Mouse (Mus musculus) urinary bladder, postnatal 25 days (tissue): Measurements from ENCODE around the gene Bach2.

ENCODE experiments used
- DNase-seq: peaks from one replicate; pipeline ENCODE4 v3.0.0; 2022; ENCODE audit warnings: low spot score

Bach2 gene

DNA sequence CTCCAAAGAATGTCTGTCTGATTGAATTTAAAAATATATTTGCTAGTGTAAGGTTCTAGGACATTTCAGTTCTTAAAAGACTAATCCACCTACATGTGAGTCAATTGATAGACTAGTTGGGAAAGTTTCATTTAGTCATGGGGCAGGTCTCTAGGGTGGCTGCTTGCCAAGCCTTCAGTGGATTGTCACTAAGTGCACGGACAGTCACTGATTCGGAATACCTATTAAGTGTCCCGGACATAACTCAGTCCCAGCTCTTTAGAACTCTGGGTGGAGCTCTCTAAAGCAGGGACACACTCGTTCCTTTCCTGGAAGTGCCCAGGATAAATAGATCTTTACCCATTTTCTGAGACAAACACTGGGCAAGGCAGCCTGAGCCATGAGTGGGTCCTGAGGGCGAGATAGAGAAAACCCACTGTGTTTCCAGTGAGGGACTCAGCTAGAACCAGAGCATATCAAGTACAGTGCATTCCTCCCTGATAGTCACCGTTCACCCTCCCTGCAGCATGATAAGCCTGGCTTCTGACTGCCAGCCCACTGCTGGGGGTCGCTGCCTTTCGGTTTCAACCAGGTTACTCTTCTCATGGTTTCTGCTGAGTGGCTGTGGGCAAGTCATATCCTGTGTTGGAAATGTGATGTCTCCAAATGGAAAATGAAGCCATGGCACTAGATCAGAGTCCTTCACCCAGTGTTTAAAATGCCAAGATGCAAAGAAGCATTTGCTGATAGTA is 92.1 kb downstream of the Bach2 start:
- no peak for DNase-seq

DNA sequence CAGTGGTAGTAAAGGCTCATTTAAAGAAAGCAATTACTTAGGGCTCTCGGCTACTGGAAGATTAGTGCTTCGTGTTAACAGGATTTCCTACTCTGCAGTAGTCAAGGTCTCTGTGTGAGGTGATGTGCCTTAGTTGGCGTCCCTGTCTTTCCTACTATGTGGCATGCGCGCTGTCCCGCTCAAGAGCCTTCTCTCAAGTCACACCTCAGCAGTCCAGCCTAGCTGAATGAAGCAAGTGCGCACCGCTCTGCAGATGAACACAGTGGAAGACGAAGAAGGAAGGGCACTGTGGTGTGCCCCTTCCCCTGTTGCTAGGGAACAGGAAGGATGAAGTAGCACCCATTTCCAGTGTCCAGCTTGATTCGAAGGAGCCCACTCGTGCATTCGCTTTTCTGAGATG is 93.4 kb downstream of the Bach2 start:
- no peak for DNase-seq

DNA sequence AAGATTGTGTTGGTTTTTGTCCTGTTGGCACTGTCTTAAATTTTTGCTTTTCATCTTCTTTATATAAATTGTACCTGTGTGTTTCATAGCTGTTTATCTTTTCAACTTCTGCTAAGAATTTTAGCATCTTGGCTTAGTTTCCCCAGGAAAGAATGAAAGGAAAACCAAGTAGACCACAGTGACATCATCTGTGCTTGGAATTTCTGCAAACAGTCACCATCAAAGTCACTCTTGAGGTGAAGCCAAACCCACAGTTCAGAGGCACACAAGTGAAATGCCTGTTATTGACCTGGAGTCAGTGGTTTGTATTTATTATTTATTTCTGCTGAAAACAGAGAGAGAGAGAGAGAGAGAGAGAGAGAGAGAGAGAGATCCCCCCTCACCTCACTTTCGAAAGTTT is 95.5 kb downstream of the Bach2 start:
- DNase-seq: no peak

GRCm38 (mm10) chr4:32334765-32335164 is 96.2 kb downstream of the Bach2 start:
- no peak for DNase-seq

DNA sequence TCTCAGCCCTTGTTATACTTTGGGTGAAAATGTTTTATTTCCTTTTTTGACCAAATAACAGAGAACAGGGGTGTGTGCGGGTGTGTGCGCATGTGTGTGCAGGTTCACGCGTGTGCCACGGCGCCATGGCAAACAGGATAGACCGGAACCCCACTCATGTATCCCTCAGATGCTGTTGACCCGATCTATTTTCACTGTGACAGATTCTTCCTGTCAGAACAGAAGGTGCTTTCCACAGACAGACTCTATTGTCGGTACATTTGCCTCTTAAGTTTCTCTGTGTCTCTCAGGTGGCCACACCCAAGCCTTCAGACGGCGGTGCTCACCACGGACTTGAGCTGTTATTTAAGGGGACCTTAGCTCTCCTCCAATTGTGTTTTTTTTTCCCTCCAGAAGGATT is 97.1 kb downstream of the Bach2 start:
- DNase-seq: no peak

DNA sequence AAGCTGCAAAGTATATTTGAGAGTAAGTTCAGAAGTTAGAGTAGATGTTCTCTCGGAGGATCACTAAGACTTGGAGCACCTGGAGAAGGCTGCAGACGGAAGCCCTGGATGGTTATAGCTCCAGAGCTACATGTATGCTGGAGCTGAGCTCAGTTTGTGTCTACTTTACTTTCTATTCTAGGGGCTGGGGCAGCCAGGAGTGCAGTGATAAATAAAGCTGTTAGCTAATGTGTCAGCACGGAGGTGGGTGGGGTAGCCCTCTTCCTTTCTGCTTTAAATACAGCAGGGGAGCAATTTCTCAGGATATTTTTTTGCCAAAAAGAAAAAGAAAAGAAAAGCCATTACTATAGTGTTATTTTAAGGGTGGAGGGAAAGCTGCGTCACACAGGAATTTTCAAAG is 98.0 kb downstream of the Bach2 start:
- DNase-seq: no peak

DNA sequence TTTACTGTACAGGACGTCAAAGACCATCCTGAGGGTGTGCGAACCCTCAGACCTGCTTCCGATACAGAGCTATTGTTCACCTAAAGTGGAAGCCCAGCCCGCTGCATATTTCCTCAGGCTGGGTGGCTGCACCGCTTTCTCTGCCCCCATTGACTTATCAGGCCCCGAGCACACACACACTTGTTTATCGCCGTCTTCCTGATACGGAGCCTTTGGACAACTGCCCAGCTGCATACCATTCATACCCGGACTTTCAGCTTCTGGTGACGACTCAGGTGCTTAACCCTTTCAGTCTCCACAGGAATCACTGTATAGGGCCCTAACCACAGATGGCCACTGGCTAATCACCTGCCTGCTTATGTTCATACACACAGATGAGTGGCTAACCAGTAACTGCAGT is 99.0 kb downstream of the Bach2 start:
- peak; percentile 51 for DNase-seq

GRCm38 (mm10) chr4:32338451-32338850 is 99.8 kb downstream of the Bach2 start:
- DNase-seq: no peak

- no peak for DNase-seq
Measured at GRCm38 (mm10) chr4:32340844-32341243, 102.2 kb downstream of the Bach2 start.

DNA sequence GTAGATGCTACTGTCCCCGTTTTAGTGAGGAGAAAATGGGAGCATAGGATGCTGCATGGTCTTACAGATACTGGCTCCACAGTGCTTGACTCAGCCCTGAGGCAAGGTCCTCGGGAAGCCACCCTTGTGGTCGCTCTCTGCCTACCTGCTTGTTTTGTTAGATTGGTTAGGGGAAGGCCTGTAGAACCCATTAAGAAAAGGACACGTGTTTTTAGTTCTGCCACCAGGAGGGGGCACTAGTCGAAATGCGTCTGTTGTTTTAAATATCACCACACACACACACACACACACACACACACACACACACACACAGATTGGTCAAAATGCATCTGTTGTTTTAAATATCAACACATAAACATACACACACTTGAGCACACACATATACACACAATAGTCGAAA is 103.7 kb downstream of the Bach2 start:
- no peak for DNase-seq

DNA sequence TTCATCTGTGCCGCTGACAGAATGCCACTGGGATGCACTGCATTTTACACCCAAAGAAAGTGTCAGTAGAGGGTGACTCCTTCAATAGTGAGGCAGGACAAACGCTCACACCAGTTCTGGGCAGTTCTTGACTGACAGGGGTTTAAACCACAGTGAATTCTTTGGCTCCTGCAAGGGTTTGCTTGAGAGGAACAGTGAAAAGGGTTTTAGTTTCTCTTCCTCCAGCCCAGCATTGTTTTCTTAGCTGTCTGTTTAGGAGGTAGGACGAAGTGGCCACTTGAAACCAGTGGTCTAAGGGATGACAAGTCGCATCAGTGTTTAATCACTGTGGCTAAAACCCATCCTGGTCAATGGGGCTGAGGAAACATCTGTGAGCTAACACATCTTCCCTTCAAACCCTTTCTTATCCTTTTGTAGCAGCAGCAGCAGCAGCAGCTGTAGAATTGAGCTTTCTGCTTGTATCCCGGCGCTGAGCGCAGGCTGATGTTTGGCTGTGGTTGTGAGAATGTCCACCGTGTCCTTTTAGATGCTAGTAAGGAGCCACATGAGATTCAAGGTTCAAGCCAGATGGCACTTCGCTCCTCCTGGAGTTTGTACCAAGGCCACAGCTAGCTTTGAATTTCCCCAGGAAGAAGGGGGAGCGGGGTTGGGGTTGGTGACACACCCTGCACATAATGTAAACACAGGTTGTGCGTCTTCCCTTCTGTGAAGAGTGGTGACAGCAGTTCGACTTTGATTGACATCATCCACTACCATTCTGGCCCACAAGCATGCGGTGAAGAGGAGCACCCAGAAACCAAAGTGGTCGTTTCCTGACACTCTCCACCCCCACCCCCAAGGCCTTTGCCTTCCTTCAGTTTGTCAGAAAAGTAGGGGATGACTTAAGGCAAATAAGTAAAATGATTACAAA is 104.9 kb downstream of the Bach2 start:
- no peak for DNase-seq

DNA sequence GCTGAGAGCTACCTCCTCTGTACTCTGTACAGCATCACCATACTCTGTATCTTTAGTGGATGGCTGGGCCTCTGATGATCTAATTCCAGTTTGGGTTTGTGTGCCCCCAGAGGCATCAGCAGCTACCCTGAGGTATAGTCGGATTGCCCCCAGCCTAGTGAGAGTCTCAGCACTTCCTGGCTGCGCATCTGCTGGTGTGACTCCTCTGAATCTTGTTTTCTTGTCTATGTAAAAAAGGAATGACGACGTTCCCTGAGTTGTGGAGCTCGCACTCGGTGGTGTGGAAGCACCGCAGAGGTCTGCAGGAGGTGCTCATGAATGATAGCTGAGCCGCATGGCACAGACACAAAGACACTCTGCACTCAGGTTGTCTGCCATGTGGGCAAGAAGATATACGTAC is 105.7 kb downstream of the Bach2 start:
- DNase-seq: no peak

- DNase-seq: no peak
Measured at GRCm38 (mm10) chr4:32347202-32347601, 108.6 kb downstream of the Bach2 start.

- DNase-seq: no peak
Measured at GRCm38 (mm10) chr4:32347711-32348110, 109.1 kb downstream of the Bach2 start.

DNA sequence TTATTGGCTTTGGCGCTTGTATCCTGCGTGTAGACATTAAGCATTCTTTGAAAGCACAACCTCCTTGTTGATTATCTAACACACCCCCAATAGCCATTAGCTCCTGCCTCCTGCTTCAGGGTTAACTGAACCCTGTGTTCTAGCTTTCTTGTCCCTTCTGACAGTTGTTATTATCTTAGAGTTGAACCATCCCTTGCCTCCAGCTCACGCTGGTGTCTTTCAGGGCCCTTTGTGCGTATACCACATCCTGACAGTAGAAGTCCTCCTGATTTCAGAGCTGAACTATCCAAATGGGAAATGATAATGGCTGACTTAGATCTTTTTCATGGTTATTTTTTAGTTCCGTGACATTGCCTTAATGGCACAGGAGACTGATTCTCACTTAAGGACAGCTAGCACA is 110.8 kb downstream of the Bach2 start:
- DNase-seq: no peak

DNA sequence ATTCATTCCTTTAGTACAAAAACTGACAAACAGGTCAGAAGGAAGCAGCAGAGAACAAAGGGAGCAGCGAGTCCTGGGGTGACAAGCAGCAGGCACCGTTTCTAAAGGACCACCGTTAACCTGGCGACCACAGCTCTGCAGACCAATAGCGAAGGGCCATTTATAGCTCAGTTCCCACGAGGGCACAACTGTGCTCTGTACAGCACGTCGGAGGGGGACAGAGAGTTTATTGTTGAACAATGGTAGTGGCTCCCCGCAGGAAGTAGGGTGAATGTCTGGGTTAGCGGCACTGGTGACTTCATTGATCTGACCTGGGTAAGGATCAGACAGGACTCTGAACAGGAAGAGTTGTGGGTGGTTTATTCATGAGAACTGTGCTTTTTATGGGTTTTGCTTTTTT is 112.6 kb downstream of the Bach2 start:
- DNase-seq: no peak

DNA sequence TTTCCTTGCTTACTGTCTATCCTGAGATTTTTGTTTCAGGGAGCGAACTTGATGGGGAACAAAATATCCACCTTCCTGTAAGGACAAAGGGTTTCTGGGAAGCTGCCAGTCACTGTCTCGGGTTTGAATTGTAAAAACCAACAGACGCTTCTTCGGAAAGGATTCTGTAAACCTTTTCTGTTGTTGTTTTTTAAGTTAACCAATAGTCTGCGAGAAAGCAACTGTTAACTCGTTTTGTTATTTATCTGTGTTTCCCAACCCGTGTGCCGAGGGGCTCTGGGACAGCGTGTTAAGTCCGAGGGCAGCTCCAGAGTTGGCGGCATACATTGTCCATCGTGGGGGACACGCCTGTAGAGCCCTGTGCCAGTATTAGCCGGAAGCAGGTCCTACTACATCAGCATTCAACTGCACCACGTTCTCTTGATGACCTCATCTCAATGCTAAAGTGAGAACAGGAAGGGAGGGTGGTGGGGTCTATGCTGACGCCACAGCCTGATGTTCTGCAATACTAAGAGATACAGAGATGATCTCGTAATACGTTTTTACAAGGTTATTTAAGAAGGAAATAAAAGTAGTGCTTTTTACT is 113.2 kb downstream of the Bach2 start:
- DNase-seq: no peak

- DNase-seq: no peak
Measured at GRCm38 (mm10) chr4:32352442-32352841, 113.8 kb downstream of the Bach2 start.

DNA sequence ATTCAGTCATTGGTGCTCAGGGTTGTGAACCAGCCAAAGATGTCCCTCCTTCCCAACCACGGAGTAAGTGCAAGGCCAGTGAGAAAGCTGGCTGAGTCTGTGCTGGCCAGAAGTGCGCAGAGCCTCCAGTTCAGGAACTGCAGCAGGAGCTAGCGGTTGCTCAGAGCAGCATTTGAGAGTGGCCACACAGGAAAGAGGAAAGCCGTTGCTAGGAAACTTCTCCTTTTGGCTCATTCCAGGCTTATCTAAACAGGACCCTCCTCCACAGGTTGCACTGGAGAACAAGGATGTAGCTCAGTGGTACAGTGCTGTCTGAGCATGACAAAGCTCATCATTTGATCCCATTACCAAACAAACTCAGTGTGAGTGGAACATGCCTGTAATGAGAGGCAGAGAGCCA is 114.2 kb downstream of the Bach2 start:
- DNase-seq: no peak

GRCm38 (mm10) chr4:32355935-32356617 is 117.5 kb downstream of the Bach2 start:
- DNase-seq: no peak

GRCm38 (mm10) chr4:32357996-32358600 is 119.5 kb downstream of the Bach2 start:
- no peak for DNase-seq
